Mouse (Mus musculus) kidney, adult 2 months (tissue): ENCODE measurements around the gene Tmem128.

Experiments
- CTCF ChIP-seq: fragments of 200-500 bp; conservative IDR thresholded peaks from 2 replicates; pipeline ENCODE4 v1.5.1; 2011; ENCODE audit warnings: low read depth, mild to moderate bottlenecking, control low read depth, low read length, moderate library complexity, mixed read lengths; ENCODE audit not compliant: insufficient read depth, insufficient read length
- POLR2A ChIP-seq: fragments of 200-500 bp; IDR thresholded peaks from one replicate; pipeline ENCODE4 v1.6.1; 2011; ENCODE audit warnings: low read depth, low read length, control low read depth

- peak; percentile 68 for TF ChIP-seq CTCF
- TF ChIP-seq POLR2A: no peak
Observed at GRCm38 (mm10) chr5:38235422-38235821, 24.6 kb upstream of the Tmem128 start.
